Mouse (Mus musculus): Measurements from ENCODE around the gene Llgl2. TPM values are rescaled to one million over a fixed set of nuclear protein-coding genes. Genes with fewer than 3 reads are reported as not detected.
A peak's percentile ranks its signal among the peaks of the same experiment; 100 is the strongest.

The Llgl2 gene
- 1 to 10 TPM; 2.8 to 3.4 TPM for total RNA-seq (2021)
- long read RNA-seq, experiment 1, partial matches to known transcripts, result 1 of 2 reads
- long read RNA-seq, experiment 1, other reads (novel, unspliced or antisense), result 0 of 2 reads
- long read RNA-seq, experiment 2, partial matches to known transcripts, result 1 of 1 reads
- long read RNA-seq, experiment 2, other reads (novel, unspliced or antisense), result 0 of 1 reads

- intact Hi-C loops (cut with DNase I), result no loop called here
- DNase-seq (ENCODE audit: low spot score in 2 of 2), result peak in 1 of 2 experiments; percentile 63
These were observed at the start of gene Llgl2 for GRCm38 (mm10) chr11:115823774-115824740. TSS of gene Llgl2 (plus strand) at chr11:115824049.

DNA sequence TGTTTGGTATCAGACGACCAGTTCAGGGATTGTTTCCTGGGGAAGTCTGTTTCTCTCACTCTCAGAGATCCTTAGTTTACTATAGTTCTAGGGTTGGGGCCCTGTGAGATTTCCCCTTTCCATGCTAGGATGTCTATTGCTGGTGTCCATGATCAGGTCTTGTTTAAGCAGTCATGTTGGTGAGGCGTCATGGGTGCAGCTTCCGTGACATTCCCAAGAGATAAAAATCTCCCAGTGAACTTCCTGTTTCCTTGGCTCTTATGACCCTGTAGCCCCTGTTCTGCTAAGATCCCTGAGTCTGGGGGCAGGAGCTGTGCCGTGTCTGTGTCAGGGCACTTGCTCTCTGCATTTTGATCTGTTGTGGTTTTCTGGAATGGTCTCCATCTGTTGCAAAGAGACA is 49.2 kb upstream of the Llgl2 start:
- intact Hi-C loops (cut with DNase I), result loop anchor here (5.0 kb wide), 1 partner anchor 38 kb away; the partner anchor contains the start of genes Caskin2 and Tsen54
- DNase-seq (ENCODE audit: low spot score in 2 of 2), result no peak

DNA sequence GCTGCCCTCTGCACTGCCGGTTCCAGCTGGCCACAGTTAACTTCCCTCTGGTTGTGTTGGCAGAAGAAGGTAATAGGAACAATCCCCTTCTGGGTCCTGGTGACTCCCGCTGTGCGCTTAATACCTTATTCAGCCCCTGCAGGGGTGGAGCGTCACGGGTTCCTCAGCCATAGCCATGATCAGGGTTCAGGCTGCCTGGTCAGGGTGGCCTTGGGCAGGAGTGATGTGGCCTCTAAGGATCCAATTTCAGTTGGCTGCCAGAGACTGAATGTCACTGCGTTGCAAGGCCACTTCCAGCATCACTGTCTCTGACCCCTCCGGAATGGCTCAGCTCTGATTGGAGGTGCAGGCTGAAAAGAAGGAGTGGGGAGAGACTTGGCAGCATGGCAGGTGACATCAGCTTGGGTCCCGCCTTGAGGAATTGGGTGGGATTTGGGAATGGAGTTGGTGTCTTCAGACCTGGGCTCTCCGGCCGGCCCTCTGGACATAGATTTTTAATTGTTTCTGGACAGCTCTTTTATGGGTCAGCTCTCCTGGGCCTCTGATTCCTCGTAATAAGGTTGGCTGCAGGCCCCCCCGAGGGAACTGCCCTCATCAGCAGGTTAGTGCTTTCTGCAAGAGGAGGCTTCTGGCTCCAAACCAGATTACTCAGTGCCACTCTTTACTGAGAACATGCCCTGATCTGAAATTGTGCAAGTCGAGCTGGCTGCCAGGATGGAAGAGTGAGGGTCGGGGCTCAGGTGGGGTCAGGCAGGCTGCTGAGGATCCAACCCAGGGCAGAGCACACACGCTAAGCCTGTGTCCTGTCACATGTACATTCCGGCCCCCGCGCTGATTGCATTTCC is 47.8 kb upstream of the Llgl2 start:
- DNase-seq (ENCODE audit: low spot score in 2 of 2), result no peak
- intact Hi-C loops (cut with DNase I), result loop anchor here (5.0 kb wide), 1 partner anchor 36 kb away; the partner anchor contains the start of genes Caskin2 and Tsen54

DNA sequence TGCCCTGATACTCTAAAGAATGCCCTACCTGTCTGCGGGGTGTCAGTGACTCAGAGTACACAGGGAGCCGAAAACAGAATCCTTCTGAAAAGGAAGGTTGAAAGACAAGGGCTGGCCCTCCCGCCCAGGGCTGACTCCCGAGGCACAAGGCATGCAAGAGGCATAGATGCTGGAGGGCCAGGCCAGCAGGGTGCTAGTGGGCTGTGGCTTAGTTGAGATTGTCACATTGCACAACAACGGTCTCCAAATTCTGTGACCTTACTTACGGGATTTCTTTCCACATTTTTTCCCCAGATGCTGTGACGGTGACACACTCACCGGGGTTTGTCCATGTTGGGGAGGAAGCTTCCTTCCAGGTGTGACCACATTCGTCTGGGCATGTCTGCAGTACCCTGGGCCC is 46.9 kb upstream of the Llgl2 start:
- no peak for DNase-seq (ENCODE audit: low spot score in 2 of 2)
- intact Hi-C loops (cut with DNase I), result loop anchor here (5.0 kb wide), 1 partner anchor 35 kb away; the partner anchor contains the start of genes Caskin2 and Tsen54

- intact Hi-C loops (cut with DNase I), result loop anchor here (5.0 kb wide), 1 partner anchor 35 kb away; the partner anchor contains the start of genes Caskin2 and Tsen54
These were observed 46.1 kb upstream of the Llgl2 start for GRCm38 (mm10) chr11:115777487-115778335.

DNA sequence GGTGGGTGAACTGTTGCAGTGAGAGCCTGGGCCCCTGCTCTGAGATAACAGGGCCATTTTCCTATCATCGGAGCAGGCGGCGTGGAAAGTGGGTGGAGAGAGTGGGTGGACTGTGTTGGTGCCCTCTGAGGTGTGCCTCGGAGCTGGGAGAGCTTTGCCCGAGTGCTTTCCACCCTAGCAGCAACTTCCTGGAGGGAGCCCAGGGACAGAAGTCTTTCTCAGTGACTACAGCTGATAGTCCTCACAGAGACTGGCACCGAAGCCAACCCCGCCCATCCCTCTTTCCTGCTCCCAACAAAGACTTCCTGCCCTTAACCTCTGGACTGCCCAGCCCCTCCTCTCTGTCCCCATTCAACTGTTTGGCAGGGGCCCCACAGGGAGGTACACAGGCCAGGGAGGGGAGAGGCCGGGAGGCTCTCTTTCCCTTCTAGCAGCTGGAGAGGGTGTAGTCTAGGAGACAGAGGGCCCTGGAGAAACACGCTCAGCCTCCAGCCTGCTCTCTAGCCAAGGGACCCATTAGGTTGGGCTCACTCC is 44.7 kb upstream of the Llgl2 start:
- intact Hi-C loops (cut with DNase I), result loop anchor here (5.0 kb wide), 1 partner anchor 33 kb away; the partner anchor contains the start of genes Caskin2 and Tsen54
- DNase-seq (ENCODE audit: low spot score in 2 of 2), result peak; percentile 28 to 43

More at GRCm38 (mm10) chr11:115777487-115778335, 46.1 kb upstream of the Llgl2 start:
- DNase-seq (ENCODE audit: low spot score in 2 of 2), result no peak

GRCm38 (mm10) chr11:115780141-115781070 is 43.4 kb upstream of the Llgl2 start:
- peak; percentile 69 to 75 for DNase-seq (ENCODE audit: low spot score in 2 of 2)
- intact Hi-C loops (cut with DNase I), result no loop called here

DNA sequence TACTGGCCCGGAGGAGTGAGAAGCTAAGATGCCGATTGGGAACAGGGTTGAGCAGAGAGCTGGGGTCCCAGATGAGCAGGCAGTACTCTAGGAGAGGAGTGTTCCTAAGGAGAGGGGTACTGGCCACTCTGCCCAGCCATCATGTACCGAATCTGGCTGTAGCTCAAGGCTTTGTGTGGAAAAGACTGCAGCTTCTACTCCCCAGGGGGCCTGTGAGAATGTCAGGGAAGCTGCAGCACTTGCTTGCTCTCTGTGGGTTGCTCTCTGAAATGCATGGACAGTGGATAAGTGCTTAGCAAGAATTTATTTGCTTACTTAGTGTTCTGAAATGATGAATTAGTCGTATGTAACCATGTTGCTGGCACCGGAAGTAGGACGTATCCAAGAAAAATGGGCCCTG is 37.4 kb upstream of the Llgl2 start:
- intact Hi-C loops (cut with DNase I), result no loop called here
- no peak for DNase-seq (ENCODE audit: low spot score in 2 of 2)

- intact Hi-C loops (cut with DNase I), result no loop called here
- no peak for DNase-seq (ENCODE audit: low spot score in 2 of 2)
These were observed 34.1 kb upstream of the Llgl2 start for GRCm38 (mm10) chr11:115789787-115790186.

DNA sequence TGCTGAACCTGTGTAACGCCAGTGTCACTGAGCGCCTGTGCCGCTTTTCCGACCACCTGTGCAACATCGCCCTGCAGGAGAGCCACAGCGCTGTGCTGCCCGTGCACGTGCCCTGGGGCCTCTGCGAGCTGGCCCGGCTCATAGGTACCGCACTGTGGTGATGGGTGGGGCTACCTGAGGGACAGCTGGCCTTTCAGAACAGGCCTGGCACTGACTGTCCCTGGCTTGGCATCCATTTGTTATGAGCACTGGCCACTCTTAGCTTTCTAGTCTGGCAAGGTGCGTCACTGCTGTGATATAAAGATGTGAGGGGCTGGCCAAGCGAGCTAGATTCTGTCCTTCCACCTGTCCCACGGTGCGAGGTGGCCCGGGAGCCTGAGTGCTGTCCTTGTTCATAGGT is 31.9 kb upstream of the Llgl2 start:
- intact Hi-C loops (cut with DNase I), result no loop called here

GRCm38 (mm10) chr11:115792353-115792752 is 31.5 kb upstream of the Llgl2 start:
- no peak for DNase-seq (ENCODE audit: low spot score in 2 of 2)
- intact Hi-C loops (cut with DNase I), result no loop called here

More for the DNA sequence above, 31.9 kb upstream of the Llgl2 start:
- DNase-seq (ENCODE audit: low spot score in 2 of 2), result no peak

DNA sequence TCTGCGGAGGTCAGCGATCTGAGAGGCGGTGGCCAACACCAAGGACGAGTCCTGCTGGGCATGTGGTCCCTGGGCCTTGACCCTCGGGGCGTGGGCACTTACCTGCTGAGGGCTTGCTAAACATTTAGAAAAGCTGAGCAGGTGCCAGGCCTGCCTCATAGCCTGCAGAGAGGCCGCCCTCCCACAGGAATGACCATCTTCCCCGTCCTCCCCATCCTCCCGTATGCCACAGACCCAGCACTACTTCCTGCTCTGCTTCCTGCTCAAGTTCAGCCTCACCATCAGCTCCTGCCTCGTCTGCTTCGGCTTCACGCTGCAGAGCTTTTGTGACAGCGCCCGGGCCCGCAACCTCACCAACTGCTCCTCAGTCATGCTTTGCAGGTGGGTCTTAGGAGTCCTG is 27.0 kb upstream of the Llgl2 start:
- DNase-seq (ENCODE audit: low spot score in 2 of 2), result no peak
- intact Hi-C loops (cut with DNase I), result no loop called here

GRCm38 (mm10) chr11:115797665-115798064 is 26.2 kb upstream of the Llgl2 start:
- DNase-seq (ENCODE audit: low spot score in 2 of 2), result no peak
- intact Hi-C loops (cut with DNase I), result no loop called here

- DNase-seq (ENCODE audit: low spot score in 2 of 2), result no peak
- intact Hi-C loops (cut with DNase I), result no loop called here
These were observed 22.9 kb upstream of the Llgl2 start for GRCm38 (mm10) chr11:115800981-115801380.

DNA sequence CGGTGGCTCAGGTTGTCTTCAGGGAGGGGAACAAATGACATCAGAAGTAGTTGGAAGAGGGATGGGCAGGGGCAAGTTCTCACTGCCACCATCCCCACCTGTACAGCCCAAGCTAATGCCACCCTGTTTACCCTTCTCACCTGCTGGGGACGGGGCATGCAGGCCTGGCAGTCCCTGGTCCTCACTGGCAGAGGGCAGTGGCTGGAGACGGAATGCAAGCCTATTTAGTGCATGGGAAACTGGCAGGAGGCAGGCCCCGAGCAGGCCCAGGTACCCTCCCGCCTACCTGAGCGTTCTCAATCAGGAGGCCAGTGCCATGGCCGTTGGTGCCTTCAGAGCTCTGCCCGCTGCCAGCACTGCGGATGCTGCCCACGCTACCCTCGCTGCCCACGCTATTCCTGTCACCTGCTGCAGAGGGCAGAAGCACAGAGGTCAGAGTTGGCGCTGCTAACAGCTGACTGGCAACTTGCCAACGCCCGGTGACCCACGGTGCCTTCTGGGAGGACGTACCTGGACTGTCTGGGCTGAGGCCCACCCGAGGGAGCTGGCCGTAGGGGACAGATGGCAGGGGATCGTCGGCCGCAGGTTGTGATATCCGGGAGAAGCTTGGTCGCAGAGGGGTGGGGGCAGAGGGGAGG is 20.7 kb upstream of the Llgl2 start:
- no peak for DNase-seq (ENCODE audit: low spot score in 2 of 2)
- intact Hi-C loops (cut with DNase I), result no loop called here

- no peak for DNase-seq (ENCODE audit: low spot score in 2 of 2)
- intact Hi-C loops (cut with DNase I), result no loop called here
These were observed 18.8 kb upstream of the Llgl2 start for GRCm38 (mm10) chr11:115805005-115805404.

GRCm38 (mm10) chr11:115806154-115806553 is 17.7 kb upstream of the Llgl2 start:
- intact Hi-C loops (cut with DNase I), result no loop called here
- DNase-seq (ENCODE audit: low spot score in 2 of 2), result no peak
